Mouse (Mus musculus) intestine, embryonic 15.5 days (tissue): Measurements from ENCODE around the gene Acot10. TPM values are rescaled to one million over a fixed set of nuclear protein-coding genes. Genes with fewer than 3 reads are reported as not detected.

Experiments used
- polyA plus RNA-seq: library from polyadenylated mRNA; unstranded; fragments of >200 nt; fragmentation: Nextera tagmentation; extraction: Ambion mirVana; gene quantifications from 2 replicates; pipeline ENCODE4 v1.2.1, GENCODE M21; 2015

The Acot10 gene
- polyA plus RNA-seq, 1 experiment from 2014 or later = not detected

Other genes with a start within 250 kb of the Acot10 start
- 0.58 and 0.65 TPM in 2 replicates for gene Cdh12, start 217.5 kb downstream of the Acot10 start, polyA plus RNA-seq